Mouse (Mus musculus) stomach, embryonic 15.5 days (tissue): ENCODE measurements around the gene Vmn1r219. TPM values are rescaled to one million over a fixed set of nuclear protein-coding genes. Genes with fewer than 3 reads are reported as not detected.
"Not testable (repeated sequence)": the region's sequence is repeated elsewhere in the genome, so short reads cannot be mapped to it uniquely, and the experiment has no call there.

Experiments used
- ATAC-seq: fragments of 200-750 bp; cut with Nextera tagmentation; 2 replicates; pipeline ENCODE4 v1.8.0; 2017; ENCODE audit warnings: low read depth, moderate number of reproducible peaks, moderate TSS enrichment; ENCODE audit not compliant: insufficient read depth, low FRiP score
- H3K27ac ChIP-seq: fragments of 300-500 bp; sonication (generic); 2 replicates; pipeline ENCODE4 v1.5.1; 2015; ENCODE audit warnings: mild to moderate bottlenecking, inconsistent platforms
- H3K27me3 ChIP-seq: fragments of 300-500 bp; sonication (generic); replicated peaks from 2 replicates; pipeline ENCODE4 v1.6.1; 2015; ENCODE audit warnings: inconsistent platforms
- H3K36me3 ChIP-seq: fragments of 300-500 bp; sonication (generic); 2 replicates; pipeline ENCODE4 v1.6.1; 2015; ENCODE audit warnings: inconsistent platforms
- H3K4me1 ChIP-seq: fragments of 300-500 bp; sonication (generic); 2 replicates; pipeline ENCODE4 v1.6.1; 2015; ENCODE audit warnings: inconsistent platforms
- H3K4me2 ChIP-seq: fragments of 300-500 bp; sonication (generic); 2 replicates; pipeline ENCODE4 v1.6.1; 2015; ENCODE audit warnings: mild to moderate bottlenecking, inconsistent platforms
- H3K4me3 ChIP-seq: fragments of 300-500 bp; sonication (generic); replicated peaks from 2 replicates; pipeline ENCODE4 v1.5.1; 2015; ENCODE audit warnings: inconsistent platforms
- H3K9ac ChIP-seq: fragments of 300-500 bp; sonication (generic); 2 replicates; pipeline ENCODE4 v1.6.1; 2015; ENCODE audit warnings: inconsistent platforms
- H3K9me3 ChIP-seq: fragments of 300-500 bp; sonication (generic); 2 replicates; pipeline ENCODE4 v1.6.1; 2016; ENCODE audit warnings: inconsistent platforms
- WGBS: fragments of 180-500 bp; shearing (Covaris S2); methylation state at CpG from one replicate; pipeline ENCODE4 v1.1.7; 2015; 5-methylcytosine and 5-hydroxymethylcytosine counted together
- polyA plus RNA-seq: library from polyadenylated mRNA; unstranded; fragments of >200 nt; fragmentation: Nextera tagmentation; extraction: Ambion mirVana; gene quantifications from 2 replicates; pipeline ENCODE4 v1.2.1, GENCODE M21; 2015

Gene Vmn1r219
- not detected in 2 replicates for polyA plus RNA-seq

DNA sequence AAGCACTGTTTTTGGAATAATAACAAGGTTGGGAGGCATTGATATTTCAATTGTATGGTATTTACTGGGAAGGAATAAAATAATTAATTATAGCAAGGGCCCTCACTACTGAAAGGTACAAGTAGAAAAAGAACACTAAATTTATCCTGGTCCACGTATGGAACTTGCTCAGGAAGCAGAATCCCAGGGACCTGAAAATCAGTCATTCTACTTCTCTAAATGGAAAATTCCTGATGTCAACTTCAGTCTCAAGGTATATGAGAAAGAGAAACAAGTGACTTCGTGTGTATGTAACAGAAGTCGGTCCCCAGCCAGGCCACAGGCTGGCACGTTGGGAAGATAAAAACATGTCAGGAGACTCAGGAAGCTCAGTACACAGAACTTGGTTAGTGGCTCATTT, at the start of gene Vmn1r219:
TSS of gene Vmn1r219 (plus strand) at position 301 of the 400 bp plus-strand sequence.
- WGBS: 74% methylated on average over 4 of the region's 4 CpGs
- ATAC-seq: no peak
- H3K27ac ChIP-seq: no peak within 1 kb of the TSS

DNA sequence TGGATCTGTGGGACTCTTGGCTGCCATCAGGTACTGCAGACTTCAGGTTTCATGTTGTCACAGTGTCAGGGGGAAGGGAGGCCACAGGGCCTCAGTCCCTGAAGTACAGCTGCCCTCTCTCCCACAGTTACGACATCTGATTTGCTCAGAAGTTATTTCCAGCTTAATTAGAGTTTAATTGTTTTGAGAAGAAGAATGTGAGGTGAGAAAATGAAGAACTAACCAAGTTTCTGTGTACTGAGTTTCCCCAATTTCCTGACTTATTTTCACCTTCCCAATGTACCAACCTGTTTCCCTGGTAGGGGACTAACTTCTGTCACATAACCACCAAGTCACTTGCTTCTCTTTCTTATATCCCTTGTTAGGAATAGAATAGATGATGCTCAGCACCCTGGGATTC, 41.0 kb upstream of the Vmn1r219 start, which contains the start of gene Vmn1r217:
TSS of gene Vmn1r217 (minus strand) at position 101 of the 400 bp plus-strand sequence.
- WGBS: 75% methylated on average over 1 of the region's 1 CpGs
- ATAC-seq: not testable (repeated sequence)

More for the DNA sequence above, at the start of gene Vmn1r219:
- no peak within 1 kb of the TSS for H3K4me3 ChIP-seq
- H3K9me3 ChIP-seq: no peaks in the 10 kb centered on the region
- H3K4me2 ChIP-seq: no peak within 1 kb of the TSS
- H3K4me1 ChIP-seq: no peaks in the 10 kb centered on the region
- H3K27me3 ChIP-seq: no peaks in the 10 kb centered on the region
- H3K9ac ChIP-seq: no peak within 1 kb of the TSS
- H3K36me3 ChIP-seq: no peaks in the 10 kb centered on the region

DNA sequence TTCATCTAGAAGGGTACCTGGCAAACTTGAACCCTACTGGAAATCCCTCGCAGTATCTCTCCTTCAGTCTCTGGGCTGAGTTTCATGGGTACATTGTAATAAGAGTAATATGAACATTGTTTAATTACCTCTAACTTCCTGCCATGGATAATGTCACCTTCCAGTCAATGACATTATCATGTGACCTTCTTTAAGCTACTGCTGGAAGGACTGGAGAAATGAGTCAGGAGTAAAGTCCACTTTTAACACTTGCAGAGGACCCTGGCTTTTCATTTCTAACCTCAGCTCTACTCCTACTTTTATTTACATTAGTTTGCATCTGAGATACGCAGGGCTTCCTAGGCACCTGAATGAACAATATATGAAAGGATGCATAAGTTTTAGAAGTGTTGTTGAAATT, 38.5 kb upstream of the Vmn1r219 start:
- Histone ChIP-seq H3K4me3 (no peak overlapping the region), H3K4me2 (no peak overlapping the region), H3K9ac (no peak overlapping the region), H3K27ac (no peak overlapping the region), H3K4me1 (no peaks in the 10 kb centered on the region), H3K27me3 (no peaks in the 10 kb centered on the region), H3K9me3 (no peaks in the 10 kb centered on the region), H3K36me3 (no peaks in the 10 kb centered on the region)
- no peak for ATAC-seq
- 75% methylated on average over 2 of the region's 2 CpGs for WGBS

More for the DNA sequence above, 41.0 kb upstream of the Vmn1r219 start, which contains the start of gene Vmn1r217:
- H3K4me3 ChIP-seq, H3K27ac ChIP-seq, H3K36me3 ChIP-seq, H3K4me2 ChIP-seq, H3K9me3 ChIP-seq, H3K9ac ChIP-seq, H3K4me1 ChIP-seq, H3K27me3 ChIP-seq: not testable (repeated sequence)

- H3K9me3 ChIP-seq: no peaks in the 10 kb centered on the region
- 69% methylated on average over 3 of the region's 3 CpGs for WGBS
Observed at GRCm38 (mm10) chr13:23133099-23133498, 26.0 kb upstream of the Vmn1r219 start, which contains the start of gene Vmn1r218. Vmn1r218 (plus strand) TSS chr13:23133155.

DNA sequence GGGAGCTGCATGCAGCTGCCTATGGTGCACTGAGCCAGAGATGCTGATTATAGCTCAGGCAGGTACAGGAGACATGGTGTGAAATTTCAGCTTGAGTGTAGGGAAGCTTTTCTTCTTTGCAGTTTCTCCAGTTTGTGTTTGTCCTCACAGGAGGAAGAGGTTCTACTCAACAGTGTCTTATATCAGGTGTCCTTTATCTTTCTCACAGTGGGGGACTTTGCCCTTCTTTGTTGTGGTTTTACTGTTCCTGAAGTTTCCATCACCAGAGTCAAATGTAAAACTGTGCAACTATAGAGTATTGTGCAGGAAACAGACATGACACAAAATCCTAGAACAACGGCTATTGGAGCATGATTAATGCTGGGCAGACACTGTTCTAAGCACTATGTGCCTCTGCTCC, 25.6 kb upstream of the Vmn1r219 start:
- no peak for ATAC-seq
- H3K4me1 ChIP-seq: no peaks in the 10 kb centered on the region
- no peak overlapping the region for H3K27ac ChIP-seq
- H3K9ac ChIP-seq: no peak overlapping the region
- 59% methylated on average over 1 of the region's 1 CpGs for whole genome bisulfite sequencing
- no peak overlapping the region for H3K4me2 ChIP-seq
- no peaks in the 10 kb centered on the region for H3K36me3 ChIP-seq
- H3K27me3 ChIP-seq: no peaks in the 10 kb centered on the region
- no peak overlapping the region for H3K4me3 ChIP-seq
- no peaks in the 10 kb centered on the region for H3K9me3 ChIP-seq

More at GRCm38 (mm10) chr13:23133099-23133498, 26.0 kb upstream of the Vmn1r219 start, which contains the start of gene Vmn1r218:
- Histone ChIP-seq H3K27ac (no peak within 1 kb of the TSS), H3K4me3 (no peak within 1 kb of the TSS), H3K36me3 (no peaks in the 10 kb centered on the region), H3K9ac (no peak within 1 kb of the TSS), H3K4me2 (no peak within 1 kb of the TSS), H3K27me3 (no peaks in the 10 kb centered on the region), H3K4me1 (no peaks in the 10 kb centered on the region)
- ATAC-seq: no peak

DNA sequence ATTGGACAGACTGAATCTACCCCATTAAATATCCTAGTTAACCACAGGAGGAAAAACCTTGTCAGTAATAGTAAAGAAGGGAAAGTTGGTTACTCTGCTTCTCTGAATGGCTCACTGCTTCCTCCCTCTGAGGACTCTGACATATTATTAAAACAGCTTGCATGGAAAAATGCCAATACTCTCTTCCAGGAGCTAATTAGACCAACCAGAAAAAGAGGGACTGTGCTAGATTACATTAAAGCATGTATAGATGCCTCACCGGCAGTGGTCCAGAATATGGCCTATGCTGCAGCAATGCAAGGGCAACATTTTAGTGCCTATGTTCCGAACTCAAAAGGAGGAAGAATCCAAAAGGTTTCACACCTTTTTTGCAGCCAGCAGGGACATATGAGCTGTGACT, 20.2 kb upstream of the Vmn1r219 start:
- H3K4me1 ChIP-seq: no peaks in the 10 kb centered on the region
- WGBS: 83% methylated on average over 2 of the region's 2 CpGs
- H3K27me3 ChIP-seq: no peaks in the 10 kb centered on the region
- no peaks in the 10 kb centered on the region for H3K9me3 ChIP-seq
- ATAC-seq: no peak
- no peak overlapping the region for H3K9ac ChIP-seq
- no peak overlapping the region for H3K27ac ChIP-seq
- no peaks in the 10 kb centered on the region for H3K36me3 ChIP-seq
- H3K4me3 ChIP-seq: no peak overlapping the region
- no peak overlapping the region for H3K4me2 ChIP-seq

DNA sequence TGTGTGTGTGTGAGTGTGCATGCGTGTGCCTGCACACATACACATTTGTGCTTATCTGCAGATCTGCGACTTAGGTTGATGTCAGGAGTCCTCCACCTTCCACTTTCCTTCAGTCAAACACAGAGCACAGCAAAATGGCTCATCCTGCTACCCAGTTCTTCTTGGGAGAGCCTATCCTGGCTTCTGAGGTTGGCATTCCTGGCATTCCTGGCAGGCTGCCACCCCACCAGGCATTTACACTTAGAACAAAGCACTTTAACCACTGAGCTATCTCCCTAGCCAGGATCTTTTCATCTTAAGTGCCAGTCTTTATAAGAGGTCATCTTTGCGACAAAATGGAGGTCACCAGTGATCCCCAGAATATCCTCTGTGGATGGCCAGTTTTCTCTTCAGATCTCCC, 1.3 kb upstream of the Vmn1r219 start:
- H3K27me3 ChIP-seq: no peaks in the 10 kb centered on the region
- no peak for ATAC-seq
- no peak overlapping the region for H3K4me3 ChIP-seq
- 50% methylated on average over 3 of the region's 3 CpGs for WGBS
- no peaks in the 10 kb centered on the region for H3K4me1 ChIP-seq
- no peaks in the 10 kb centered on the region for H3K9me3 ChIP-seq
- H3K4me2 ChIP-seq: no peak overlapping the region
- no peak overlapping the region for H3K9ac ChIP-seq
- no peak overlapping the region for H3K27ac ChIP-seq
- no peaks in the 10 kb centered on the region for H3K36me3 ChIP-seq

GRCm38 (mm10) chr13:23166471-23166870, 7.4 kb downstream of the Vmn1r219 start:
- not testable (repeated sequence) for H3K36me3 ChIP-seq, ATAC-seq, H3K9ac ChIP-seq, H3K27ac ChIP-seq, H3K4me1 ChIP-seq, H3K9me3 ChIP-seq, H3K4me3 ChIP-seq, H3K4me2 ChIP-seq, H3K27me3 ChIP-seq
- 82% methylated on average over 4 of the region's 4 CpGs for WGBS

DNA sequence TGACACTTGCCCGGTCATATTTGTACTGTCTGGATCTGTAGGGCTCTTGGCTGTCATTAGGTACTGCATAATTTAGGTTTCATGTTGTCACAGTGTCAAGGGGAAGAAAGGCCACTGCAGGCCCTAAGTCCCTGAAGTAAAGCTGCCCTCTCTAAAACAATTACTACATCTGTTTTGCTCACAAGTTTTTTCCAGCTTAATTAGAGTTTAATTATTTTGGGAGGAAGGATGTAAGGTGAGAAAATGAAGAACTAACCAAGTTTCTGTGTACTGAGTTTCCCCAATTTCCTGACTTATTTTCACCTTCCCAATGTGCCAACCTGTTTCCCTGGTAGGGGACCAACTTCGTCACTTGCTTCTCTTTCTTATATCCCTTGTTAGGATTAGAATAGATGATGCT, 28.8 kb downstream of the Vmn1r219 start, which contains the start of gene Vmn1r220:
TSS of gene Vmn1r220 (minus strand) at position 101 of the 400 bp plus-strand sequence.
- no peak for ATAC-seq
- Histone ChIP-seq H3K27me3 (no peaks in the 10 kb centered on the region), H3K9me3 (no peaks in the 10 kb centered on the region), H3K9ac (no peak within 1 kb of the TSS), H3K36me3 (no peaks in the 10 kb centered on the region), H3K4me3 (no peak within 1 kb of the TSS), H3K4me1 (no peaks in the 10 kb centered on the region), H3K4me2 (no peak within 1 kb of the TSS), H3K27ac (no peak within 1 kb of the TSS)
- 85% methylated on average over 2 of the region's 2 CpGs for WGBS

GRCm38 (mm10) chr13:23203885-23204284, 44.8 kb downstream of the Vmn1r219 start:
- not testable (repeated sequence) for H3K27me3 ChIP-seq, H3K4me3 ChIP-seq, H3K9ac ChIP-seq, H3K9me3 ChIP-seq, ATAC-seq, H3K27ac ChIP-seq, H3K36me3 ChIP-seq, H3K4me2 ChIP-seq, H3K4me1 ChIP-seq
- 71% methylated on average over 1 of the region's 1 CpGs for WGBS

GRCm38 (mm10) chr13:23213827-23214226, 54.7 kb downstream of the Vmn1r219 start, which contains the start of gene Vmn1r221:
Vmn1r221 (plus strand) TSS chr13:23214127.
- H3K4me3 ChIP-seq, H3K4me1 ChIP-seq, H3K27ac ChIP-seq, ATAC-seq, H3K36me3 ChIP-seq, H3K9ac ChIP-seq, H3K4me2 ChIP-seq, H3K27me3 ChIP-seq, H3K9me3 ChIP-seq: not testable (repeated sequence)
- 70% methylated on average over 2 of the region's 2 CpGs for WGBS
